Mouse (Mus musculus): ENCODE results near the gene Adgra3.
A peak's percentile ranks its signal among the peaks of the same experiment; 100 is the strongest.

Gene Adgra3

DNA sequence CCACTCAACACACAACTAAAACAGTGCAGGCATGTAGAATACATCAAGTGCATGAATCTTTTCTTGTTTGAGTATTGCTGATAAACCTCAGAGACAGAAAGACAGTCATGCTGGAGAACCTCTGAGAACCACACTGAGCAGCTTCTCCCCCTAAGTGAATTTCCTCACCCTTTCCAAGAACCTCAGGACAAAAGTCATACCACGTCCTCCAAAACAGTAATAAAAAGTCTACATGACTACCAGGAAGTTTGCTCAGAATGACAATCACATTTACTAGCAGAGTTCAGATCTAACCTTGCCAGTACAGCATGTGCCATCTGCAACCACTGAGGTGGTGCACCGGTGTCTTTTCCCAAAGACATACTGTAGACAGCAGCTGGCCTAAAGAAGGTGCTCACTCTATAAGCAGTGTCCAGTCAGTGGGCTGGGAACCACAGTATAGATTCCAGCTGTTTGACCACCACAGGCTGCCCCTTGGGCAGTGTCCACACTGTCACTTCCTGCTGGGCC lies 27.0 kb downstream of the Adgra3 start:
- no peak for DNase-seq (ENCODE audit: low spot score in 2 of 2)

DNA sequence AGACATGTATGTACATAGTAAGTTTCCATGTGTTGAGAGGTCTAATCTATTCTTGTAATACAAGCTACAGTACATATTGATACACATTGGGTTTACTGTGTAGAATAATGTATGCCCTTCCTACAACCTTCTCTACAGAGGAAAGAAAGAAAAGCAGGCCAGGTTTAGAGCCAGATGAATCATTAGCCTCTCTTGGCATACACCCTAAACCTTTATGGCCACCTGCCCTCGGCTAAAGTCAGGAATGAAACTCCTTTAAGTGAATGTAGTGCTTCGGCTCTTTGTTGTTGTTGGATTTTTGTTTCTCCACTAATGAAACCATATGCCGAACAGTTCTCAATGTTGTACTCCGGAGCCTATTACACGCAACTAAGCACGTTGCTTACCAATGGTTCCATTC lies 27.5 kb downstream of the Adgra3 start:
- no peak for DNase-seq (ENCODE audit: low spot score in 2 of 2)

DNA sequence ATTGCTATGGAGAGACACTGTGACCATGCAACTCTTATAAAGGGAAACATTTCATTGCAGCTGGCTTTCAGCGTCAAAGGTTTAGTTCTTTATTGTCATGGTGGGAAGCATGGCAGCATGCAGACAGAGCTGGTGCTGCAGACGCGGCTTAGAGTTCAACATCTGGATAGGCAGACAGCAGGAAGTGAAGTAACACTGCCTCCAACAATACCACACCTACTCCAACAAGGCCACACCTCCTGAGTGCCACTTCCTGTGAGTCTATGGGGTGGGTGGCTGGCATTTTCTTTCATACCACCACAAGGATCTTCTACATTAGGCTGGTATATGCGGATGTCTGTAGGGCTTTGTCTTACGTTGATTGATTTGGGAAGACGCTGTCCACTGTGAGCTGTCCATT lies 29.1 kb downstream of the Adgra3 start:
- DNase-seq (ENCODE audit: low spot score in 2 of 2): no peak

DNA sequence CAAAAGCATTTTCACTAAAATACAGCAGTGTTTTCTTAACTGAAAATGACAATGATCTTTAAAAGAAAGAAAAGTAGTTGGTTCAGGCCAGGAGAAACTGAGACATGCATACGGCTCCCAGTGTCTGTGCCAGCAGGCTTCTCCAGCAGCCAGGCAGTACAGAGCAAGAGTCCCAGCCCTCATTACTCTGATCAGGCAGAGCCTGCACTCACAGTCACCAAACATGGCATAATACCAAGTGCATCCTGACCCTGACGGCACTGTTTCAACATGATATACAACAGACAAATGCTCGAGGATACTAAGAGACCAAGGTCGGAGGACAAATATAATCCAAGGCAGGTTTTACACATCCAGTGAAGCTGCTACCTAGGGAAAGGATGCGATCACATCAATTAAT lies 31.2 kb downstream of the Adgra3 start:
- no peak for DNase-seq (ENCODE audit: low spot score in 2 of 2)

DNA sequence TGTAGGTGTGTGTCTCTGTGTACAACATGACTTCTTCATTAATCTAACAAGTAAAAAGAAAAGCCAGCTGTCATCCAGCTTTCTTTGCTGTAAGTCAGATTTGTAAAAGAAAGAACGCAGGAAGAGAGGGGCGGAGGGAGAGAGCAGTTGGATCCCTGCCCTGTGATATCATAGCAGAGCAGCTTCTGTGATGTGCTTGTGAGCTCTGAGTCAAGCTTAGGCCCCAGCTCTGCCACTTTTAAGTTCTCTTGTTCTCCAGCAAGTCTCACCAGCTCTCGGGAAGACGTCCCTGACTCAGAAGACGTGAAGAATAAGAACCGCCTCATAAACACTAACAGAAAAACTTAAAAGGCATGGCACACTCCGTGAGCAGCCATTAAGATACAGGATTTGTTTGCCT lies 31.8 kb downstream of the Adgra3 start:
- DNase-seq (ENCODE audit: low spot score in 2 of 2): no peak

DNA sequence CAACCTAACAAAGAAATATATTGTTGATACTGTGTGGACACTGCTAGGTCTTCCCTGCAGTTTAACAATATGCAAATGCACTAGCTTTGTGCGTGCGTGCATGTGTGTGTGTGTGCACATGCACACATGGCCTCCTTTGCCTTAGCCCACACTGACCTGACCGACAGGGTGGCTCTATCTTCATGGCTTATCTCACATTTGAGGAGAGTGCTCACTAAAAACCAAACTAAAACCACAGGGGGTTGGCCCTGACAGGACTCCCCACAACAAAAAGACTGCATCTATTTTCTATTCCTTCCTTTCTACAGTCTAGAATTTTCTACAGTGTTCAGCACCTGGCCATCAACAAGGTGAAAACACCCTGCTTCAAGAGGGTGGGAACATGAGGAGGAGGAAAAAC lies 32.7 kb downstream of the Adgra3 start:
- DNase-seq (ENCODE audit: low spot score in 2 of 2): no peak

DNA sequence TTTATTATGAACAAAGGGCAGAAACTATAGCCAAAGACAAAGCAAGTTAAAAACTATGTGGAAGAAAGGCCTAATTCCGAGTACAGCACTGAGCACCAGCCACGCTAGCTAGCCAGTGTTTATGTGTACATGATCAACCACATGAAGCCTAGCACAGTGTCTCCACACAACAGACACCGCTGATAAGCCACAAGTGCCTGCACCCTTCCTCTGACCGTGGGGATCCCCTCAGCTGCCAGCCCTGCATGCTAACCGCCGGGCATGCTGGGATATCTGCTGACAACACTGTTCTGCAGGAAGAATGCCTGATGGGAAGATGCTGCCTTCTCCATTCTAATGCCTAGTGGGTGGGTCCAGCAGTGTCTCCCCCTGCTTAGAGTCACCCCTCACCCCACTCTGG lies 34.7 kb downstream of the Adgra3 start:
- DNase-seq (ENCODE audit: low spot score in 2 of 2): no peak

DNA sequence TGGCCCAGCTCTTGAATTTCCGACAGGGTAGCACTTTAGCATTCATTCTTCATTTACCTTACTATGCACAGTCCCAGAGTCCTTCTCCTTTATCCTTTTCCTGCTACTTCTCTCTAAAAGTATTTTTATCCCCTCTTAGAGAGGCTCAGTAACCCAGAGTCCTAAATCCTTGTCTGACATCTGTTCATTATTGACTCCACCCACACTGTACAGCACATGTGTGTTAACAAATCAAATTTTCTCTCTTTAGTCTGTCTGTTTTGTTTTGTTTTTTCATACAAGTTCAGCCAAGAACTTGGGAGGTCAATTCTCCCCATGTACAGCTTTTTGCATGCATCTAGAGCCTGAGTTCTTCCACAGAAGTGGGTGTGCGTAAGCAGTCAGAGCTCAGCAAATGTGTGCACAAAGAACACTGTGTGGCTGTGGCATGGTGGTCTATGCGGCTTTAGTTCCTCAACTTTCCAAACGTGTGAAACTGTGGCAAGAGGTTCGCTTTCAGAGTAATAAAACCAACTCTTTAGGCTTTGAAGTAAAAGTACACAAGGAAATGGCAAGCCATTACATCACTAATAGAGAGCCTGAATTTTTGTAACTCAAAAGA lies 42.7 kb downstream of the Adgra3 start:
- no peak for DNase-seq (ENCODE audit: low spot score in 2 of 2)

DNA sequence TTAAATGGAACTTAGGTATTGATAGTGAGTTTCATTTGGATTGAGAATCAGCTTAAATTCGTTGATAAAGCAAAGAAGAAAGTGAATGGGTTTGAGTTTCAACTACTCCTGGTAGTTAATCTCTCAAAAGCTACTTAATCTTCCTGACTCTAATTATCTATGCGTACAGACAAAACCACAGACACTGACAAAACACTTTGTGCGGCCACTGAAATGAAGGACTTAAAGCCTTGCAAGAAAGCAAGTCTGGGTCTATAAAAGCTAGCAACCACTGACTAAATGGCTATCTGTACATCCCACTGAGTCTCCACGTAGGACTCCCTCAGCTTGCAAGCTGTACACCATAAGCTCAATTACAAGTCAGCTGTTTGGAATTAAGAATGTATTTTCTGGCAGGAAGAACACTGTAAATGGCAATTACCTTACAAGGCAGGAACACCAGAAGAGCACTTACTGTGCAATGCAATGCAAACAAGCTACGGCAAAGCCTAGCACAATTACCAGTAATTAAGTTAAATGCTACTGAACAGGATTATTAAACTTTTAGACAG lies 43.6 kb downstream of the Adgra3 start:
- no peak for DNase-seq (ENCODE audit: low spot score in 2 of 2)

DNA sequence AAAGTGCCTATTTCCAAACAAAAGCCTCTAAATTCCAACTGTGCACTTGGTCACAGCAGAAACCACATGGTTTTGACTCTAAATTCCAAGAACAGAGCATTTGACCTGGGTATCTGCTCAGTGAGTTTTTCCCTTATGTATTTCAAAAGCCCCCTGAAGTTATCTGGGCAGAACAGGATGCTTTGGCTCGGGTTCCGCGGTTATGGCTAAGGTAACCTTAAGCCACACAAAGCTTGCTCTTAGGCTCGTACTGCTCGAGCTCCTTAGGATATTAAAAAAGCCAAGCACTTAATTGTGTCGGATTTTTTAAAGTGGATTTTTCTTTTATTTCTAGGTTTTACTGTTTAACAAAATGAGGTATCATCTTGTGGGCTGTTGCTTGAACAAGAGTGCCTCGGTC lies 44.1 kb downstream of the Adgra3 start:
- no peak for DNase-seq (ENCODE audit: low spot score in 2 of 2)

DNA sequence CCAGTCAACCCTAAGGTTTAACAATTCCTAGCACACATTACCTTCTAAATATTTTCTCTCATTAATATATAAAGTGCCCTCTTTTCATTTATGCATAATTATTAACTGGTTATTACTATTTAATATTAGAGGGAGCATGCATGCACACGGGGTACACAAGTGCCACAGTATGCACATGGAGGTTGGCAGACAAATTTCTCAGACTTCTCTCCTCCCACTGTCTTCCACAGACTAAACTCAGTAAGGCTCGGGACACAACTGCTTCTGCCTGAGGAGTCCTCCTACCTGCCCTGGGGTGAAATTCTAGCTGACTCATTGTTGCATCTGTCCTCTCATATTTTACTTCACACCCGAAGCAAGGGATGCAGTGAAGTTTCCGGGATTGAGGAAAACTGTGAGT lies 44.8 kb downstream of the Adgra3 start:
- DNase-seq (ENCODE audit: low spot score in 2 of 2): no peak

DNA sequence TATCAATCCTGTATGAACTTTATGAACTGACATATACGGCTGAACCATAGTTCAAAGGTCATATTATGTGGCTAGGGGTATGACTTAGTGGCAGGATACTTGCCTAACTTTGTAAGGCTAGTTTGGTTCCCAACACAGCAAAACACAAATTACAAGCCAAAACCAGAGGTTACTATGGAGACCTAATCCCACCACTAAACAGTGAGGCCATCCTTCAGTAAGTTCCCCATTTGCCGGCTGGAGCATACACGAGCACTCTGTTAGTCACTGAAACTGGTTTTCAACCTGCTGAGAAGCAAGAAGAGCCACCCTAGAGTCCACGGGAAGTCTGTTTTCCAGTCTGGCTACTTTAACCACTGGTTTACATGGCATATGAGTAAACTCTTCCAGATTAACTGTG lies 50.0 kb downstream of the Adgra3 start:
- no peak for DNase-seq (ENCODE audit: low spot score in 2 of 2)

DNA sequence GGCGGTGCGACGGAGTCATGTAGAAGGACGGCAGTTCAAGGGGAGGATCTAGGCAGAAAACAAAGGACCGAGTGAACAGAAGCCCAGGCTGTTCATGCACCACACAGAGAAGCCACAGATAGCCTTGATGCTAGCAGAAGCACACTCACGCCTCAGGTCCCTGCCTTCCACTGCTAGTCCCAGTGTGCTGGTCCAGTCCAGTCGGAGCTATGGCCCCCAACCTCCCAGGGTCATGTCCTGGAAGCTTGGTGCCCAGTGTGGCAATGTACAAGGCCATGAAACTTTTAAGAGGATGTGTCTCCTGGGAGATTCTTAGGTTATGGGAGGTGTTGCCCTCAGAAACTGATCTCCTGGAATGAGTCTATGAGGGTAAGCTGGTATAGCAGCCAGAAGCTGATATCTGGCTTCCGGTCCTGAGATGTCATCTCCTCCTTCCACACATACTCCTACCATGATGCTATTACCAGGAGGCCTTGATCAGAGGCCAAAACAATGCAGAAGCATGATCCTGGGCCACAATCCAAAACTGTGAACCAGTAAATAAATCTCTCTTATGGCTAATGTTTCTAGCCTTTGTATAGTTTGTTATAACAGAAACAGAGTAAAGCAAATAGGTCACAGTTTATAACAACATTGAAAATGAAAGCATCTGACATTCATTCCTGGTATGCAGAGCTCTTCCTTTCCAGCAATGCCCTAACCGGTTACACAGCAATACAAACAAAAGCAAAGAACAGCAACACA lies 51.7 kb downstream of the Adgra3 start:
- no peak for DNase-seq (ENCODE audit: low spot score in 2 of 2)

DNA sequence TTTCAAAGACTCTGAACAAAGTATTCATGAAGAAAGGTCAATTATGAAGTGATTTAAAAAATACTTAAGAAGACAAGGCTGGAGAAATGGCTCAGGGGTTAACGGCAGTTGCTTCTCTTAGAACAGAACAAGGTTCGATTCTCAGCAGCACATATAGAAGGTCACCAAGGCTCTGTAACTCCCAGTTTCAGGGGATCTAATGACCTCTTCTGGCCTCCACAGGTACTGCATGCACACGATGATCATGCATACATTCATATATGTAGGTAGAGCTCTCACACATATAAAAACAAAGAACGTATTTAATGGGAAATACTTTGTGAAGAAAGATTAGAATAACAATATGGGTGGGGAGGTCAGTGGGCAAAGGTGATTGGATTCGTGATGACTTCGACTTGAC lies 56.5 kb downstream of the Adgra3 start:
- DNase-seq (ENCODE audit: low spot score in 2 of 2): no peak

DNA sequence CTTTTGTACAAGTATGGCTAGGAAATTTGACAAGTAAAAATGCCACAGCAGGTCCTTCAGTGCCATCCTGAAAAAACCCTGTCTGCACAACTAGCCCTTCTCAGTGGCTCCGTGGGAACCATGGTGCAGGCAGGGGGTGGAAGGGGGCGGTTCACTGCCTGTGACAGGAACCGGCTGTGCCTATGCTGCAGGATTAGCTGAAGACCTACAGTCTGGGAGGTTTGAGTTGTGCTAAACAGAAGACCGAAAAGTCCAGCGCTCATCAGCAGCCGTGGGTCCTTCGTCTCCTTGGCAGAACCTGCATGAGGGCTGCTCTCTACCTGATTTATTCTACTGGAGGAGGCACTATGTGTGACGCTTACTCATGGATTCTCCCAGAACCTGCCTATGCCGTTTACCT lies 59.0 kb downstream of the Adgra3 start:
- DNase-seq (ENCODE audit: low spot score in 2 of 2): no peak

DNA sequence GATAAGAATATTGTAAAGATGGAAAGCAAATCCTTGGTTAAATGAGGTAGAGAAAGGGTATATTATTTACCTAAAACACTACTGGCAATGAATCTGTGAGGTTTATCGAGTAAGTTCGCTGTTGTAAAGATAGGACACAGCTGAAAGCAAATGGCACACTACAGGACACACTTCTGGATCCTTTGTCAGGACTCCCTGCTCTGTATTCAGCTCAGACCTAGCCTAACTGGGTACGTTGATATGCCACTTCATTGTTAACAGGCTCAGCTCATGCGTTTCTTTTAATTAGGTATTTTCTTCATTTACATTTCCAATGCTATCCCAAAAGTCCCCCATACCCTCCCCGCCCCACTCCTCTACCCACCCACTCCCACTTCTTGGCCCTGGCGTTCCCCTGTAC lies 61.8 kb downstream of the Adgra3 start:
- DNase-seq (ENCODE audit: low spot score in 2 of 2): no peak

DNA sequence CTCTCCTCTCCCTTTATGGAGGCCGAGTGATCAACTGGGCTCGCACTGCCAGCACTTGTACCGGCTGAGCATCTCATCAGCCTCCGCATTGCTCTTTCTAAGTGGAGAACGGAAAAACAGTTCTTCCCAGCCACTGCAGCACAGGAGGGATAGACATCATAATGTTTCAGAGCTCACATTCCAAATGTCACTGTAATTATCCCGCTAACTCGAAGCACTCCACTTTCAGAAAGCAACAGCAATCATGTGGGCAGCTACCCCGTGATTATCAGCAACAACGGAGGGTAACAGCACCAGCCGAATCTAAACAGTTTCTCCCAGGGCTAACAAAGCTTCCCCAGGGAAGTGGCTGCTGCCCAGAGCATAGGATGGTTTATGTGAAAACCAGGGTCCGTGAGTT lies 62.3 kb downstream of the Adgra3 start:
- DNase-seq (ENCODE audit: low spot score in 2 of 2): peak; percentile 31 to 47

DNA sequence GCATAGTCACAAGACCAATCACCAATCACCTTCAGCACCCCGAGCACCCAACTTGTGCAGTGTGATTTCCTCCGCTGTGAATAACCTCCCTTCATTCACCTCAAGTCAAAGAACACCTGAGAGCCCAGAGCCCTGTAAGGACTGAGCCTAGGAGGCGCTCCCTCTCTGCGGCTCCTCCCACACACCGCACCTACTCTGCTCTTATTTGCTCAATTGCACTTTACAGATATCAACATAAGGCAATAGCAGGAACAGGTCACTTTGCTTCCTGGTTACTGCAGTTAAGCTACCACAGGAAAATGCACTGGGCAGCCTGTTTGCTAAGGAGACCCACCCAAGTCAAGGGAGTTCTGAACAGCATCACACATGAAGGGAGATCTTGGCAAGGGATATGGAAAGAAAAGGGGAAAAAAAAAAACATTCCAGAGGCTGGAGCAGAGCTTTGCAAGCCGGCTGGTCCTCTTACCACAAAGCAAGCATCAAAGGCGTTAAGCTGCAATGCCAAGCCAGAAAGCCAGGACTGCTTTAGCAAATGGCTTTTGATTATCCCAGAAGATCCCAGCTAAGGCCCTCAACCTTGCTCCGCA lies 68.0 kb downstream of the Adgra3 start:
- no peak for DNase-seq (ENCODE audit: low spot score in 2 of 2)

DNA sequence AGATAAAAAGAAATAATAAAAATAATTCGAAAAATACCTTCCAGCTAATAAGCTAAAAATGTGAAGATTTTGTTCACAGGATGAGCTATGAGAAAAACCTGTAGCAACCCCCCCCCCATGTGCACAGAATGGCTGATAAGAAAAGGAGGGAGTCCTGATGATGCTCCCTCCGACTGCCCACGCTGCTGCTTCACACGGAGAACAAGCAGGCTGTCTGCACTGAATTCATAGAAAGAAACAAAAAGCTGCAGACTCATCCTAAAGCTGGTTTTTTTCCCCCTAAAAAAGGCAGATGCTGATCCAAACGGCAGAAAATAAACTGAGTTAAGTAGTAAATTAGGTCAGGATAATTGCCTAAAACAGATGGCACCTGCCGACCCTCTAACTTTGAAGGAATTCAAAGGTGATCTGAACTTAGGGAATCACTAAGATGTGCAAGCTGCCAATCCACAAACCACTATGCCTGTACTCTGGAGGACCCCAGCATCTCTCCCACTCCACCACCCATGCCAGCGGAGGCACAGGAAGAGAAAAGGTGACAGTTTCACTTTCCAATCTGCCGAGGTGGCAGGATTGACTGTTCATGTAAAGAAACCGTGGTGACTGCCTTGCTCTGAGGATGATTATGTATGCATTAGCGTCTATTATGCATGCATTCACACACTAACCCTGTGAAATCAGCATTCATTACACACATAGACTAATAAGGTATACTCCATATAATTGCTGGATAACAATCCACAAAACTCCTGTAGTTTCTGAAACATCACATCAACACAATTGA lies 70.6 kb downstream of the Adgra3 start:
- DNase-seq (ENCODE audit: low spot score in 2 of 2): peak in 1 of 2 experiments; percentile 18

DNA sequence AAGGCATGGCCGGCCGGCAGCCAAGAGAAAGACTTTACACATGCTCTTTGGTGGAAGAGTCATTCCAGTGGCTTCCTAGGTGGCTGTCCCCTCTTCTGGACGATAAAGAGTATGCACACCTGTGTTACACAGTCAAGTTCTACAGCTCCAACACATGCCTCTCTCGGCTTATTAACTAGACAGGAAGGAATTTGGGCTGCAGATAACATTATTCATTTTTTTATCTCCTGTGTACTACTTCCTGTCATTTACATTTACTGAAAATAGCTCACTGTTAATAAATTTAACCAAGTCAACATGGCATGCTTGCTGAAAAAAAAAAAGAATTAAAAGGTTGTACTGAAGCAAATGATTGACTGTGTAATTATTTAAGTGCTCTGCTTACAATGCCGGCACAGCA lies 78.1 kb downstream of the Adgra3 start:
- no peak for DNase-seq (ENCODE audit: low spot score in 2 of 2)

DNA sequence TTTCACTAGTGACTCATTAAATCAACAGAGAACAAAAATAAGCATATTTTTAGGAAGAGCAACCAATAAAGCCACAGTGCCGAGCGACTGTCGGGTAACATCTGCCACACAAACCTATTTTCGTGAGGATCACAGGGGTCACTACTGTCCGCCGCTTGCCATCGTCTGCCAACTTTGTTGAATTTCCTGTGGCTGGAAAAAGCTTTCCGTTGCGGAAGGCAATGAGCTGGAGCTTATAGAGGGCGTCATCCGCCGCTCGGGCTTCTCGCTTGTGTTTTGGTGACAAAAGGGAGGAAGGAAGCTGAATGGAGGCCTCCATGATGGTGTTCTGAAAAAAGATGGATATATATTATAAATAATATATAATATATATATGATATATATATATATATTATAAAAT lies 79.6 kb downstream of the Adgra3 start:
- DNase-seq (ENCODE audit: low spot score in 2 of 2): no peak

DNA sequence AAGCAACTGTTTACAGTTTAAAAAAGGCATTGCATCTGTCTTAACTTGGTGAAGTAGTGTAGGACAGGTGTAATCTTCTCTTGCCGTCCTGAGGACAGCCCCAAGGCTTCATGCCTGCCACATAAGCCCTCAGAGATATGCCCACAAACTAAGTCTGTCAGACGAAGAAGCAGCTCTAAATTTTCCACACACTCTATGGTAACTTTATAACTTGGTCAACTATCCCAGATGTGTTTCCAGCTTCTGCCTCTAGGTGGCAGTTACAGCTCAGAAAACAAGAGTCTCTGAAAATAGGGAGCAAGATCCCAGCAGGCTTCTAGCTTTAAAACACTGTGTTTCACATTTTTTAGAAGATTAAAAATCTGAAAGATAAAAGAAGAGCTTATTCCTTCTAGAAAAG lies 82.8 kb downstream of the Adgra3 start:
- peak in 1 of 2 experiments; percentile 88 for DNase-seq (ENCODE audit: low spot score in 2 of 2)

Data from left cerebral cortex, adult 9 months (tissue).